Mouse (Mus musculus) bone marrow macrophage, adult 2 months (primary cell): ENCODE results near the gene Rcc1l.

ENCODE experiments used
- CTCF ChIP-seq: IDR thresholded peaks from 2 replicates; pipeline ENCODE4 v1.5.1; 2012; ENCODE audit warnings: low read depth, mild to moderate bottlenecking, low read length, moderate library complexity
- POLR2A ChIP-seq: IDR thresholded peaks from 2 replicates; pipeline ENCODE4 v1.6.1; 2012; ENCODE audit warnings: mild to moderate bottlenecking, low read depth, low read length, borderline replicate concordance

DNA sequence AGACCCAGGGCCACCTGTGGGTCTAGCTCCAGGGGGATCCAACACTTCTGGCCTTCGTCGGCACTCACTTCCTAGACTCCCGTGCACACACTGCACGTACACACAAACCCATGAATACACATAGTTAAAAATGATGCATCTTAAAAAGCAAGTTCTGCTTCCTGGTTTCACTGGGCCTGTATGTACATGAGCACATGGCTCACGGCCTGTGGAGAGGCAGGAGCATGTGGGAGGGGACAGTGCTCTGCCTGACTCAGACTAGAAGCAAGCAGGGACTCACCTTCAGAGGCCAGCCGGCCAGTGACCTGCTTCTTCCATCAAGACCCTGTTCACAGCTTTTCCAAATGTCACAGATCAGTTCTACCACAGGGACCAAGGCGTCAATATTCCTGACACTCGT is 17.1 kb upstream of the Rcc1l start:
- TF ChIP-seq CTCF (no peak), POLR2A (no peak)
